Mouse (Mus musculus) hindbrain, embryonic 15.5 days (tissue): ENCODE results near the gene Mlec. TPM values are rescaled to one million over a fixed set of nuclear protein-coding genes. Genes with fewer than 3 reads are reported as not detected.

Source experiments
- ATAC-seq: fragments of 200-750 bp; cut with Nextera tagmentation; 2 replicates; pipeline ENCODE4 v1.8.0; 2017; ENCODE audit warnings: low read depth, moderate number of reproducible peaks, moderate TSS enrichment; ENCODE audit not compliant: low FRiP score
- H3K27ac ChIP-seq: fragments of 300-500 bp; sonication (generic); replicated peaks from 2 replicates; pipeline ENCODE4 v1.5.1; 2015; ENCODE audit warnings: mild to moderate bottlenecking, inconsistent platforms
- H3K27me3 ChIP-seq: fragments of 300-500 bp; sonication (generic); 2 replicates; pipeline ENCODE4 v1.6.1; 2015; ENCODE audit warnings: control low read depth, inconsistent platforms
- H3K36me3 ChIP-seq: fragments of 300-500 bp; sonication (generic); 2 replicates; pipeline ENCODE4 v1.6.1; 2015; ENCODE audit warnings: control low read depth, inconsistent platforms
- H3K4me1 ChIP-seq: fragments of 300-500 bp; sonication (generic); replicated peaks from 2 replicates; pipeline ENCODE4 v1.6.1; 2015; ENCODE audit warnings: control low read depth, inconsistent platforms
- H3K4me2 ChIP-seq: fragments of 300-500 bp; sonication (generic); 2 replicates; pipeline ENCODE4 v1.6.1; 2015; ENCODE audit warnings: moderate library complexity, mild to moderate bottlenecking, inconsistent platforms
- H3K4me3 ChIP-seq: fragments of 300-500 bp; sonication (generic); 2 replicates; pipeline ENCODE4 v1.5.1; 2015; ENCODE audit warnings: mild to moderate bottlenecking, inconsistent platforms
- H3K9ac ChIP-seq: fragments of 300-500 bp; sonication (generic); 2 replicates; pipeline ENCODE4 v1.6.1; 2015; ENCODE audit warnings: inconsistent platforms
- H3K9me3 ChIP-seq: fragments of 300-500 bp; sonication (generic); 2 replicates; pipeline ENCODE4 v1.6.1; 2016; ENCODE audit warnings: control low read depth, inconsistent platforms
- WGBS: fragments of 180-500 bp; shearing (Covaris S2); methylation state at CpG from one replicate; pipeline ENCODE4 v1.1.7; 2015; 5-methylcytosine and 5-hydroxymethylcytosine counted together
- polyA plus RNA-seq: library from polyadenylated mRNA; unstranded; fragments of >200 nt; fragmentation: Nextera tagmentation; extraction: Ambion mirVana; gene quantifications from 2 replicates; pipeline ENCODE4 v1.2.1, GENCODE M21; 2015

The Mlec gene
- polyA plus RNA-seq, 1 experiment from 2014 or later = 33.6 TPM

GRCm38 (mm10) chr5:115132465-115132864, 25.5 kb downstream of the Mlec start:
- H3K9ac ChIP-seq = no peak overlapping the region
- no peak overlapping the region for H3K27ac ChIP-seq
- no peaks in the 10 kb centered on the region for H3K9me3 ChIP-seq
- peak overlapping the region; percentile 85 for H3K4me2 ChIP-seq
- 93% methylated on average over 8 of the region's 8 CpGs for WGBS
- no peaks in the 10 kb centered on the region for H3K27me3 ChIP-seq
- no peak overlapping the region for H3K4me3 ChIP-seq
- peaks cover 19% of the 10 kb centered on the region for H3K4me1 ChIP-seq
- ATAC-seq = no peak
- peaks cover 26% of the 10 kb centered on the region for H3K36me3 ChIP-seq

DNA sequence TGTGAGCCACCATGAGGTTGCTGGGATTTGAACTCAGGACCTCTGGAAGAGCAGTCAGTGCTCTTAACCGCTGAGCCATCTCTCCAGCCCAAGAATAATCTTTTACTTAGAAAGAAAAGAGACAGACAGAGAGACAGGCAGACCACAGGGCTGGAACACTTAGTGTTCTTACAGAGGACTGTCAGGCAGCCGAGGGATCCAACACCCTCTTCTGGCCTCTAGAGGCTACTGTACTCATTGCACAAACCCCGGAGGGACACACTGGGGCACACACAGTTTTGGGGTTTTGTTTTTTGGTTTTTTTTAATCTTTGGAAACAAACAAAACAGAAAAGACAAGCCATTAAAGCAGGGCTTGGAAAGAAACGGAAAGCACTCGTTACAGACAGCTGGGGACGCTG, 28.7 kb downstream of the Mlec start:
- Histone ChIP-seq H3K9ac (no peak overlapping the region), H3K27me3 (no peaks in the 10 kb centered on the region), H3K27ac (no peak overlapping the region), H3K4me2 (no peak overlapping the region), H3K36me3 (peaks cover 40% of the 10 kb centered on the region), H3K4me1 (peaks cover 29% of the 10 kb centered on the region), H3K9me3 (no peaks in the 10 kb centered on the region), H3K4me3 (no peak overlapping the region)
- no peak for ATAC-seq
- 87% methylated on average over 6 of the region's 6 CpGs for WGBS

GRCm38 (mm10) chr5:115127421-115128179, 30.4 kb downstream of the Mlec start:
- no peak overlapping the region for H3K4me2 ChIP-seq
- peaks cover 13% of the 10 kb centered on the region for H3K4me1 ChIP-seq
- WGBS = 94% methylated on average over 22 of the region's 22 CpGs
- peaks cover 47% of the 10 kb centered on the region for H3K36me3 ChIP-seq
- ATAC-seq = no peak
- H3K27me3 ChIP-seq = no peaks in the 10 kb centered on the region
- H3K4me3 ChIP-seq = no peak overlapping the region
- no peak overlapping the region for H3K9ac ChIP-seq
- H3K27ac ChIP-seq = no peak overlapping the region
- no peaks in the 10 kb centered on the region for H3K9me3 ChIP-seq

- no peak overlapping the region for H3K9ac ChIP-seq
- H3K4me3 ChIP-seq = no peak overlapping the region
- H3K4me1 ChIP-seq = peaks cover 10% of the 10 kb centered on the region
- H3K27ac ChIP-seq = no peak overlapping the region
- peaks cover 50% of the 10 kb centered on the region for H3K36me3 ChIP-seq
- ATAC-seq = no peak
- WGBS = 89% methylated on average over 26 of the region's 28 CpGs
- H3K9me3 ChIP-seq = no peaks in the 10 kb centered on the region
- H3K27me3 ChIP-seq = no peaks in the 10 kb centered on the region
- H3K4me2 ChIP-seq = no peak overlapping the region
Measured at GRCm38 (mm10) chr5:115126578-115127312, 31.2 kb downstream of the Mlec start.

GRCm38 (mm10) chr5:115125211-115125871, 32.6 kb downstream of the Mlec start:
- Histone ChIP-seq H3K4me1 (peaks cover 10% of the 10 kb centered on the region), H3K4me3 (no peak overlapping the region), H3K9ac (no peak overlapping the region), H3K9me3 (no peaks in the 10 kb centered on the region), H3K4me2 (peak overlapping the region; percentile 10; the same call in 1 of the 2 replicates), H3K27me3 (no peaks in the 10 kb centered on the region), H3K36me3 (peaks cover 50% of the 10 kb centered on the region), H3K27ac (peak overlapping the region; percentile 63)
- ATAC-seq = peak; percentile 68; the same call in 1 of the 2 replicates
- 15% methylated on average over 24 of the region's 24 CpGs for WGBS

DNA sequence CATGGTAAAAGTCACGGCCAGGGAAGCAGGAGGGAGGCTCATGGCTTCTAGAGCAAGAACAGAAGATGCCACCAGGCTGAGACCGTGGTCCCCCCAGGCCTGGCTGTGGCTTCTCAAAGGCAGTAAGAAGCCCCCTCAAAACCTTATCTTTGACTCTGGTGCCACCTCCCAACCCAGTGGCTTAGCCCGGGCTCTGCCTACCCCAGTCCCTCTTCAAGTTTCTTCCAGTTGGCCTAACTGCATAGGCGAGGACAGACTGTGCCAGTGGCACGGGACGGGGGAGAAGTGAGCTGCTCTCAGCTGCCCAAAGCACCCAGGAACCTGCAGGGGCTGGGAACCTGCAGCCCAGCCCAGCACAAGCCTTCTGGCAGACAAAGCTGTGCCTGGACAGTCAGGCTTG, 33.3 kb downstream of the Mlec start:
- Histone ChIP-seq H3K27me3 (no peaks in the 10 kb centered on the region), H3K36me3 (peaks cover 43% of the 10 kb centered on the region), H3K4me2 (0 out of 2 replicates have a peak overlapping the region, but pooled peaks have one; percentile 10), H3K4me1 (peaks cover 10% of the 10 kb centered on the region), H3K9ac (no peak overlapping the region), H3K9me3 (no peaks in the 10 kb centered on the region), H3K4me3 (no peak overlapping the region), H3K27ac (0 out of 2 replicates have a peak overlapping the region, but pooled peaks have one; percentile 63)
- 96% methylated on average over 6 of the region's 6 CpGs for WGBS
- ATAC-seq = no peak

- H3K4me3 ChIP-seq = no peak overlapping the region
- H3K27ac ChIP-seq = no peak overlapping the region
- H3K36me3 ChIP-seq = peaks cover 11% of the 10 kb centered on the region
- H3K9ac ChIP-seq = no peak overlapping the region
- no peaks in the 10 kb centered on the region for H3K9me3 ChIP-seq
- H3K4me2 ChIP-seq = no peak overlapping the region
- ATAC-seq = no peak
- 68% methylated on average over 5 of the region's 5 CpGs for WGBS
- H3K27me3 ChIP-seq = no peaks in the 10 kb centered on the region
- H3K4me1 ChIP-seq = peaks cover 23% of the 10 kb centered on the region
Measured at GRCm38 (mm10) chr5:115120978-115121377, 37.0 kb downstream of the Mlec start.

DNA sequence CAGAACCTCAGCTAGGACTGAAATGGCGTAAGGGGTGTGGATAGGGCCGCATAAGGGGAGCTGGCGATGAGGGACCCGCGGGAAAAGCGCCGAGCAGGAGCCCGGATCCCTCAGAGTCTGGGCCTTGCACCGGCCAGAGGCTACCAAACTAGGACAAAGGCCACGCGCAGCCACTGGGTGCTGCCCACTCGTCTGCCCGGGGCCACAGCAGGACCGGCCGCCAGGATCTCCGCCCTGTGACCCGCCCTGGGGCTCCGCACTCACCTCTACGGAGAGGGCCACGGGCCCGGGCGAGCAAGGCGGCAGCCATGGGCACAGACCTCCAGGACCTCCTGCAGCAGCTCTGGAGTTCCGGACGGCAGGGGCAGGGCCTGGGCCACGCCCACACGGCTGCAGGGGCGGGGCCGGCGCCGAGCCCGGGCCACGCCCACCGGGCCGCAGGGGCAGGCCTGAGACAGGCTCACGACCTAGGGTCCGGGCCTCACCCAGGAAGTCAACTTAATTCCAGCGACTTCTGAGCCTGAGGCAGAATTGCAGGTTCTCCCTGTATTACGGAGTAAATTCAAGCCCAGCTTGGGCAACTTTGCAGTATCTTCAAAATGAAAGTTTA, 38.9 kb downstream of the Mlec start, which contains the start of gene Acads:
Acads (minus strand) TSS at position 386 of the 610 bp plus-strand sequence.
- Histone ChIP-seq H3K4me2 (peak within 1 kb of the TSS; percentile 88), H3K27me3 (no peaks in the 10 kb centered on the region), H3K9me3 (no peaks in the 10 kb centered on the region), H3K4me1 (peaks cover 13% of the 10 kb centered on the region), H3K4me3 (peak within 1 kb of the TSS; percentile 63), H3K27ac (peak within 1 kb of the TSS; percentile 62; the same call in 1 of the 2 replicates), H3K9ac (peak within 1 kb of the TSS; percentile 77), H3K36me3 (peaks cover 7% of the 10 kb centered on the region; the same call in 1 of the 2 replicates)
- ATAC-seq = peak; percentile 75
- WGBS = 2% methylated on average over 38 of the region's 39 CpGs

- 97% methylated on average over 13 of the region's 13 CpGs for WGBS
- Histone ChIP-seq H3K36me3 (0 out of 2 replicates have a peak, but pooled peaks cover 3% of the 10 kb centered on the region), H3K4me1 (peaks cover 13% of the 10 kb centered on the region), H3K9me3 (no peaks in the 10 kb centered on the region), H3K9ac (no peak overlapping the region), H3K4me3 (no peak overlapping the region), H3K27me3 (no peaks in the 10 kb centered on the region), H3K27ac (no peak overlapping the region), H3K4me2 (no peak overlapping the region)
- no peak for ATAC-seq
Measured at GRCm38 (mm10) chr5:115117467-115117866, 40.5 kb downstream of the Mlec start.

DNA sequence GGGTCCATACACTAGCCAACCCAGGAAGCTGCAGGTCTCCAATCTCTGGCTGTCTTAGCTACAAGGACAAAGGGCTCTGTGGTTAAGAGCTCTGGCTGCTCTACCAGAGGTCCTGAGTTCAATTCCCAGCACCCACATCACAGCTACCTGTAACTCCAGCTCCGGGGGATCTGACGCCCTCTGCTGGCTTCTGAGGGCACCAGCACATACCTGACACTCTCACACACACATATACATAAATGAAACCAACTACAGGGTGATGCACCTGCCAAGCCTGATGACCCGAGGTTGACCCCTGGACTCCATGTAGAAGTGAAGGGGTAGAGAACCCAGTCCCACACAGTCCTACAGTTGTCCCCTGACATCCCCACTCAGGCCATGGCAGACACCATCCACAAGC, 41.6 kb downstream of the Mlec start:
- no peaks in the 10 kb centered on the region for H3K27me3 ChIP-seq
- no peaks in the 10 kb centered on the region for H3K9me3 ChIP-seq
- ATAC-seq = no peak
- no peaks in the 10 kb centered on the region for H3K36me3 ChIP-seq
- WGBS = 94% methylated on average over 3 of the region's 3 CpGs
- no peak overlapping the region for H3K4me2 ChIP-seq
- no peak overlapping the region for H3K9ac ChIP-seq
- no peak overlapping the region for H3K4me3 ChIP-seq
- peaks cover 13% of the 10 kb centered on the region for H3K4me1 ChIP-seq
- H3K27ac ChIP-seq = no peak overlapping the region

DNA sequence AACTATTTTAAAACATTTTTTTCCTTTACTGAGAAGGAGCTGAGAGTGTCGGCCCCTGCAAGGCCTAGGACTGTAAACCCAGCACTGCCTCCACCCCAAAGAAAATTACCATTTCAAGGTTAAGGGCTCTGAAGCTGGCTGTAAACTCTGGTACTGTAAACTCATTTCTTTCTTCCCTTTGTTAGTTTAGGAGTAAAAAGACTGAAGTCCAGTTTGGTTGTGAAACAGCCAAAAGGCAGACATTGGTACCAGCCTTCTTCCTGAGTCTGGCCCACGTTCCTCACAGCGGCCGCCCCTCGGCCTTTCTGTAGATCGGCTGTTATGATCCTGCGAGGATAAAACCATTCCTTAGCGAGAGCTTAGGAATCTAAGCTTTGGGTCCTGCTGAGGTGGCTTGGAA, 43.5 kb downstream of the Mlec start:
- no peaks in the 10 kb centered on the region for H3K36me3 ChIP-seq
- no peaks in the 10 kb centered on the region for H3K9me3 ChIP-seq
- no peak overlapping the region for H3K9ac ChIP-seq
- no peak for ATAC-seq
- no peaks in the 10 kb centered on the region for H3K27me3 ChIP-seq
- WGBS = 86% methylated on average over 8 of the region's 8 CpGs
- no peak overlapping the region for H3K4me2 ChIP-seq
- H3K4me3 ChIP-seq = no peak overlapping the region
- no peak overlapping the region for H3K27ac ChIP-seq
- H3K4me1 ChIP-seq = peaks cover 14% of the 10 kb centered on the region
